Mouse (Mus musculus) embryonic facial prominence, embryonic 13.5 days (tissue): Measurements from ENCODE around the gene Mark3. TPM values are rescaled to one million over a fixed set of nuclear protein-coding genes. Genes with fewer than 3 reads are reported as not detected.

Experiments
- ATAC-seq: fragments of 200-750 bp; cut with Nextera tagmentation; 2 replicates; pipeline ENCODE4 v1.8.0; 2017; ENCODE audit warnings: low read depth; ENCODE audit not compliant: insufficient number of reproducible peaks, insufficient read depth, low FRiP score, low TSS enrichment
- H3K27ac ChIP-seq: fragments of 300-500 bp; sonication (generic); 2 replicates; pipeline ENCODE4 v1.5.1; 2015; ENCODE audit warnings: moderate library complexity, mild to moderate bottlenecking, inconsistent platforms
- H3K27me3 ChIP-seq: fragments of 300-500 bp; sonication (generic); 2 replicates; pipeline ENCODE4 v1.6.1; 2015; ENCODE audit warnings: mild to moderate bottlenecking, inconsistent platforms
- H3K36me3 ChIP-seq: fragments of 300-500 bp; sonication (generic); 2 replicates; pipeline ENCODE4 v1.6.1; 2015; ENCODE audit warnings: mild to moderate bottlenecking, inconsistent platforms
- H3K4me1 ChIP-seq: fragments of 300-500 bp; sonication (generic); 2 replicates; pipeline ENCODE4 v1.6.1; 2015; ENCODE audit warnings: inconsistent platforms
- H3K4me2 ChIP-seq: fragments of 300-500 bp; sonication (generic); 2 replicates; pipeline ENCODE4 v1.6.1; 2015; ENCODE audit warnings: moderate library complexity, mild to moderate bottlenecking, inconsistent platforms
- H3K4me3 ChIP-seq: fragments of 300-500 bp; sonication (generic); 2 replicates; pipeline ENCODE4 v1.5.1; 2015; ENCODE audit warnings: mild to moderate bottlenecking, inconsistent platforms
- H3K9ac ChIP-seq: fragments of 300-500 bp; sonication (generic); 2 replicates; pipeline ENCODE4 v1.6.1; 2015; ENCODE audit warnings: mild to moderate bottlenecking, inconsistent platforms
- H3K9me3 ChIP-seq: fragments of 300-500 bp; sonication (generic); 2 replicates; pipeline ENCODE4 v1.6.1; 2016; ENCODE audit warnings: inconsistent platforms
- WGBS: fragments of 180-500 bp; shearing (Covaris S2); methylation state at CpG from one replicate; pipeline ENCODE4 v1.1.7; 2015; ENCODE audit warnings: mixed read lengths; 5-methylcytosine and 5-hydroxymethylcytosine counted together
- polyA plus RNA-seq: library from polyadenylated mRNA; unstranded; fragments of >200 nt; fragmentation: Nextera tagmentation; extraction: Ambion mirVana; gene quantifications from 2 replicates; pipeline ENCODE4 v1.2.1, GENCODE M21; 2015

The Mark3 gene
- polyA plus RNA-seq, 1 experiment from 2014 or later: 52.0 TPM

DNA sequence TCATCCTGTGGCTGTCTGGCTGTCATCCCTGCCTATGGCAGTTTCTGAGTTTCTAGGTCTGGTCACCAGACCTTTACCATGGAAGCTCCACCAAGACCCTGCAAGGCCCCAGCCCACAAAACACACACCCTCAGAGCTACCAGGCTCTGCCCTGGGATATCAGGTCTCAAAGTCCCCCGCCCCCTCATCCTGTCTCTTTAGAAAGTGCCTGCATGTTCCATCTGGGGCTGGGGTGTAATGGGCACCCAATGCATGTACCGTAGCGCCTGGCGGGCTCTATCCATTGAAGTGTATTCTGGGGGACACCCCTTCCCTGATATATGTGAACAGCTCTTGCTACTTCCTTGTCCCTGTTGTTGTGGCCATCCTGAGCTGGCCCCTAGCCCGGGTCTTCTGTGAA is 118.6 kb downstream of the Mark3 start:
- Histone ChIP-seq H3K9ac (no peak overlapping the region), H3K4me3 (no peak overlapping the region), H3K27ac (peak overlapping the region; percentile 64; the same call in 1 of the 2 replicates), H3K4me2 (no peak overlapping the region), H3K27me3 (no peaks in the 10 kb centered on the region), H3K36me3 (no peaks in the 10 kb centered on the region), H3K4me1 (peaks cover 39% of the 10 kb centered on the region), H3K9me3 (no peaks in the 10 kb centered on the region)
- no peak for ATAC-seq
- WGBS: 83% methylated on average over 5 of the region's 5 CpGs

DNA sequence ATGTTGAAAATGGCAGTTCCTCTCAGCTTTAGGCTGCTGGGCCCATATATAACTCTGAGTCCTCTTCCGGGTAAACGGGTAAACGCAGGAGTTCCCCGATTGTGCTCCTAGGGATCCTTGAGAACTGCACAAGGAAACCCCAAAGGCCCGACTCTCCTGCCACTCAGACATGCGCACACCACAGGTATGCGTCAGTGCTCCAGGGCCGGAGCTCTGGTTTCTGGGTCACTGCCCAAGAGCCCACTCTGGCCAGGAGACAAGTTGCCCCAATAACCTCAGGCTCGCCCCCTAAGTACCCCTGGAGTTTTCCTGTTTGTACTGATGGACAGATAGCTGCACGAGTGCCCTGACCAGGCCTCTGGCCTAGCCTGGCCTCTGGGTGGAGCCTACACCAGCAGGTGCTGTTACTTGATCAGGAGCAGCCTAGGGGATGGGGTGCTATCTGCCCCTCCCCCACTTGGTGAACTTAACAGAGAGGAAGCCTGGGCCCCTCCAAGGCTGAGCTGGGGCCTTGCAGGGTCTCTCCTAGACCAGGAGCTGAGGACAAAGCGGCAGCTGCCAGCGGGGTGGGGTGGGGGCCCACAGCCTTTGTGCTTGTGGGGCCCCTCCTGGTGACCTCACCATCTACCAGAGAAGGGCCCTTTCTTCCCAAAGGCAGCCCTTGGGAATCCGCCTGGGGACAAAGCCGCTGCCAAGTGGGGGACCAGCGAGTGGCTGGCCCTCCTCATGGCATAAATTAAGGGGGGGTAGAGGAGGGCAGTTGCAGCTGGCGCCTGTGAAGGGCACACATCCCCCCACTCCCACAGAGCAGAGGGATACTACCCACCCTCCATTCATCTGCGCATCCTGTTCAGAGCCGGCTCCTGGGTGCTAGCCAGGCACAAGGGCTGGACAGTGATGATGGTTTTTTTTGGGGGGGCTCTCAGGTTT is 119.3 kb downstream of the Mark3 start:
- peak overlapping the region; percentile 39 for H3K4me2 ChIP-seq
- peaks cover 38% of the 10 kb centered on the region for H3K4me1 ChIP-seq
- H3K9me3 ChIP-seq: no peaks in the 10 kb centered on the region
- H3K27me3 ChIP-seq: no peaks in the 10 kb centered on the region
- no peak overlapping the region for H3K4me3 ChIP-seq
- no peaks in the 10 kb centered on the region for H3K36me3 ChIP-seq
- peak overlapping the region; percentile 55; the same call in 1 of the 2 replicates for H3K9ac ChIP-seq
- WGBS: 33% methylated on average over 18 of the region's 18 CpGs
- peak overlapping the region; percentile 64 for H3K27ac ChIP-seq
- ATAC-seq: peak; percentile 60

DNA sequence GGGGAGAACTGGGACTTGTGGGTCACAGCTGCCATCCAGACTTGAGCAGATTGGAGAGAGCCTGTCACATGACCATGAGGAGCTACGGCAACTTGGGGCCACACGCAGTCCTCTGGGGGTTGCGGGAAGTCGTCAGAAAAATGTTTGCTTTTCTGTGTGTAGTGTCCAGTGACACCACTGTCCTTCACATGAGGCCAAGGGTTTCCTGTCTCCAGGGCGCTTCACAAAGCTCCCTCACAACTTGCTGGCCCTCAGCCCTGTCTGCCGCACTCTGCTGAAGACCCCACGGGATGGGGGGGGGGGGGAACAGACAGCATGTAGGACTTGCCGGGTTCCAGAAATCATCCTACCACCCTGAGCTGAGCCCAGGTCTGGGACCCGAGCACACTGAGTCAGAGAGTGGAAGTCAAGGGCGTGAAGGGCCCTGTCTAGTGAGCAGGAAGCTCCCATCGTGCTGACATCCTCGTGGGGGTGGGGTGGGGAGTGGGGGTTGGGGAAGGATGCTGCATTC is 120.0 kb downstream of the Mark3 start:
- ATAC-seq: peak; percentile 20; the same call in 1 of the 2 replicates
- H3K36me3 ChIP-seq: no peaks in the 10 kb centered on the region
- H3K4me2 ChIP-seq: peak overlapping the region; percentile 39
- H3K27ac ChIP-seq: peak overlapping the region; percentile 64; the same call in 1 of the 2 replicates
- no peaks in the 10 kb centered on the region for H3K9me3 ChIP-seq
- no peak overlapping the region for H3K4me3 ChIP-seq
- 0 out of 2 replicates have a peak overlapping the region, but pooled peaks have one; percentile 21 for H3K9ac ChIP-seq
- H3K27me3 ChIP-seq: no peaks in the 10 kb centered on the region
- H3K4me1 ChIP-seq: peaks cover 38% of the 10 kb centered on the region
- WGBS: 15% methylated on average over 12 of the region's 12 CpGs

DNA sequence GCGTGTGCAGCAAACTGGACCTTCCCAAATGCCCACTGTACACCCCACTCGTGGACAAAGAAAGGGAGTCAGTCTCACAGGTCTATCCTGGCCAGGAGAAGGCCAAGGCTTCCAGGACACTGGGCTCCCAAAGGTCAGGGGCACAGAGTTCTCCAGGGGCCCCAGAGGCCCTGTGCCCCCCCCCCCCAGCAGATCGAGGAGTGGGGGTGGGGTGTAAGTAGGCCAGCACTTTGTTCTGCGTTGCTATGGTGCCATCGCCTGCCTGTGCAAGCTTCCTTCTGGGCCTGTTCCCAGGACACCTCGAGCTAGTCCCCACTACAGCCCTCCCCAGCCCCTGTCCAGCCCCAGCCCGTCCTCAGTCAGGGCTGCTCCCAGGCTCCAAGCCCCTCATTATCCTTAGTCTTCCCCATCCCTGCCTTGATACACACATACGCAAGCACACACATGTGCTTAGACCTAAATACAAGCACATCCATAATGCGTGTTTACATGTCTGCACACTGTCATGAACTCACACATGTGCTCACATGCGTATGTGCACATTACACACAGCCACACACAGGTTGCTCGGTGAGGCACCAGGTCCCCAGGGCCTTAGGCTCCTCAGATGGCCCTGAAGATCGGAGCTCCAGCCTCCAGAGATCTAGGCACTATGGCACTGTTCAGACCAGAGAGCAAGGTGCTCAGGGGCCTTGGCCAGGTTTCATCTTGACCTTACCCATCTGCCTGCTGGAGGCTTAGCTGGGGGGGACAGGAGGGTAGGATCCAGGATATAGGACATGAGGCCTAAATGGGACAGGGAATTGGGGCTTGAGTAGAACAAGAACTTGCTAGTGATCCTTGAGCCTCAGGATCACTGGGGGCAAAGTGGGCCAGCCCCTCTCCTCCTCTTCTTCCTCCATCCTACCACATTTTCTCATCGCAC is 120.8 kb downstream of the Mark3 start:
- Histone ChIP-seq H3K4me1 (peaks cover 38% of the 10 kb centered on the region), H3K9ac (no peak overlapping the region), H3K27me3 (no peaks in the 10 kb centered on the region), H3K36me3 (no peaks in the 10 kb centered on the region), H3K9me3 (no peaks in the 10 kb centered on the region), H3K4me3 (no peak overlapping the region), H3K27ac (0 out of 2 replicates have a peak overlapping the region, but pooled peaks have one; percentile 64), H3K4me2 (no peak overlapping the region; the same call in 1 of the 2 replicates)
- 55% methylated on average over 13 of the region's 13 CpGs for WGBS
- ATAC-seq: no peak

DNA sequence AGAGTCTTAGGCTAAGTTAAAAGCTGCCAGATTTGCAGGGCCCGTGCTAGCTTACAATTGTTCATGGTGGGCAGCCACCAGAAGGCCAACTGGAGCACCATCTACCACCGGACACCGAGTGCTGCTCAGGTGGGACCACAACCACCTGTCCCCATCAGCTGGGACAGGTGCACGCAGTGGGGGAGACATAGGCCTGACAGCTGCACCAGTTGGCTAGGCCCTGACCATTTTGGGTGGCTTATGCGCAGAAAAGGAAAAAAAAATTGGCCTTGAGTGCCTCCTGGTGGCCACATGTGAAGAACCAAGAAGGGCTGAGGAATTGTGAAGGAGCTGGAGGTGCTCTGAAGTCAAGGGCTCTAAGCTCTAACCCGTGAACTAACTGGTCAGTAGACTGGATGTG is 121.9 kb downstream of the Mark3 start:
- Histone ChIP-seq H3K9ac (no peak overlapping the region), H3K27me3 (no peaks in the 10 kb centered on the region), H3K4me2 (no peak overlapping the region), H3K4me1 (peaks cover 38% of the 10 kb centered on the region), H3K4me3 (no peak overlapping the region), H3K9me3 (no peaks in the 10 kb centered on the region), H3K36me3 (no peaks in the 10 kb centered on the region), H3K27ac (no peak overlapping the region)
- ATAC-seq: no peak
- WGBS: 35% methylated on average over 6 of the region's 6 CpGs

DNA sequence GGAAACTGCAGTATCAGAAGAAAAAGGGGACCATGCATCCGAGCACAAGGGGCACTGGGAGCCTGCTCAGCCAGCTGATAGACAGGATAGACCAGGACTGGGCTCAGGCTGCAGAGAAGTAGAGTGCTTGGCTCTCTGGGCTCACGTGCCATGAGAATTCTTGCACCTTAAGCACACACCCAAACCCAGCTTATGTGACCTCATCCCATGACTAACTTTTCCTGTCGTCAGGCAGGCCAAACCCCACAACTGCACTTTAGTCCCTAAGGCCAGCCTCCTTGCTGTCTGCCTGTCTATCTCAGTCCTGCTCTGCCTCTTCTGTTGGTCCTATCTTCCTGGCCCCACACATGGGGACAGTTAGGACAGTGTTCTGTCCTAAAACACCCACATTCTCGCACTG is 123.4 kb downstream of the Mark3 start:
- Histone ChIP-seq H3K9me3 (no peaks in the 10 kb centered on the region), H3K27me3 (no peaks in the 10 kb centered on the region), H3K4me3 (no peak overlapping the region), H3K27ac (no peak overlapping the region), H3K36me3 (no peaks in the 10 kb centered on the region), H3K4me2 (no peak overlapping the region), H3K4me1 (peaks cover 34% of the 10 kb centered on the region), H3K9ac (no peak overlapping the region)
- no peak for ATAC-seq
- WGBS: 62% methylated on average over 4 of the region's 4 CpGs

DNA sequence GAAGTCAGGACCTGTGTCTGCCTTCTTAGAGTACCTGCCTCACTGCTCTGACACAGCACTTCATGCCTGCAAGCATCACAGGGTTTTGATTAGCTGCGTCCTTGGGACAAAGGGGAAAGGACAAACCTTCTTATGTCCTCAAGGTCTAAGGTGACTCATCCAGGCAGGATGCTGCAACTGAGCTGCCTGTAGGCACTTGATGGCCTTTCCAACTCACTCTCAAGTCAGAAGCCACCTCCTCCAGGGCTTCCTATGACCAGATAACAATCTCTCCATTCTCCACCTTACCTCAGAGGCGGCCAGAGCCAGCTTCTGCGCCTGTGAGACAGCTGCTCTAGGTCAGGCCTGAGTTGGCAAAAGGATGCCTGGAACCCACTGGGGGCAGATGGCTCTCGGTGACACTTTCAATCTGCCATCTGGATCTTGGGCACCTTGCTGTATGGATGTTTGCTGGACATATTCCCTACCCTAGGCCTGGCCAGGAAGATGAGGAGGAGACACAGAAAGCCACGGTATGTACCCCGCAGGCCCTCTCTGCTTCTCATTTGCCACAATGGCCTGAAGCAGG is 124.1 kb downstream of the Mark3 start:
- Histone ChIP-seq H3K36me3 (no peaks in the 10 kb centered on the region), H3K9ac (peak overlapping the region; percentile 11), H3K27ac (no peak overlapping the region), H3K9me3 (no peaks in the 10 kb centered on the region), H3K4me2 (no peak overlapping the region), H3K27me3 (no peaks in the 10 kb centered on the region), H3K4me3 (no peak overlapping the region), H3K4me1 (peaks cover 27% of the 10 kb centered on the region)
- no peak for ATAC-seq
- 69% methylated on average over 6 of the region's 6 CpGs for WGBS

DNA sequence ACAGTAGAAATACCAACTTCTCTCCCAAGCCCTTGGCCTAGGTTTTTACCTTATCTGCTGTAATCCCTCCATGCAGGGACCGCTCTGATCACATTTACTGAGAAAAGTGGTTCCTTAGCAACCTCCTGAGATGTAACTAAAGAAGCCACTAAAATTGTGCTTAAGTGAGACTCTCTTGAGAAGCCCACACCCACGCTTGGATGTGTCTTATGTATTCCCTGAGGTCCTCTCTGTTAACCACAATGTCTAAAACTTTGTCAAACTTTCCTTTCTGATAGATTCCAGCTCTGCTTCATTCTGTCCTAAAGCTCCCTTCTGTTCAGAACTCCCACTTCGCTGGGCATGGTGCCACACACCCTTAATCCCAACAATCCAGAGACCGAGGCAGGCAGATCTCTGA is 125.2 kb downstream of the Mark3 start:
- no peaks in the 10 kb centered on the region for H3K9me3 ChIP-seq
- ATAC-seq: no peak
- peaks cover 19% of the 10 kb centered on the region for H3K4me1 ChIP-seq
- WGBS: 64% methylated on average over 4 of the region's 4 CpGs
- H3K27me3 ChIP-seq: no peaks in the 10 kb centered on the region
- H3K9ac ChIP-seq: no peak overlapping the region
- no peak overlapping the region for H3K4me3 ChIP-seq
- no peak overlapping the region for H3K27ac ChIP-seq
- H3K4me2 ChIP-seq: no peak overlapping the region
- H3K36me3 ChIP-seq: no peaks in the 10 kb centered on the region

DNA sequence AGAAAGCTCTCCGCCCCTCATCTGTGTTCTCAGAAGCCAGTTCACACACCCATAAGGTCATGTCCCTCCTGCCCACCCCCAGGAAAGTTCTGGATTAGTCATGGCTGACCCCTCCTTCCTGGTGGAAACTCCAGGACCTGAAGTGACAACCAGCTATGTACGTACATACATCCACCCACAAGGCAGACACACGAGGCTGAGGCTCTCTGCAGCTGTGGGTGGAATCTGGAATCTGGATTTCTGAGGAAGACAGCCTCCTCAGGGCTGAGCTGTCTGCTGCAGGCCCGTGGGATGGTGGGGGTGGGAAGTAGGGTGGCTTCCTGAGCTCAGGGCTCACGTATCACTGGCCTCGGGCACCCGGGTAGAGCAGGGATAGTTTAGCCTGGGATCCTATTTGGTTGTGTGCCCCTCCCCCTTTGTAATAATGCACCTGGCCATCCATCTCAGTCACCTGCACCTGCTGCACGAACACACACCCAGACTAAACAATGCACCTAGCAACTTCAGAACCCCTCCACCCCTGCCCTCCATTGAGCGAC is 126.7 kb downstream of the Mark3 start:
- Histone ChIP-seq H3K4me1 (peaks cover 20% of the 10 kb centered on the region), H3K36me3 (no peaks in the 10 kb centered on the region; the same call in 1 of the 2 replicates), H3K27me3 (no peaks in the 10 kb centered on the region), H3K4me2 (no peak overlapping the region), H3K9ac (no peak overlapping the region), H3K9me3 (no peaks in the 10 kb centered on the region), H3K4me3 (no peak overlapping the region), H3K27ac (no peak overlapping the region)
- WGBS: 51% methylated on average over 9 of the region's 9 CpGs
- ATAC-seq: no peak

DNA sequence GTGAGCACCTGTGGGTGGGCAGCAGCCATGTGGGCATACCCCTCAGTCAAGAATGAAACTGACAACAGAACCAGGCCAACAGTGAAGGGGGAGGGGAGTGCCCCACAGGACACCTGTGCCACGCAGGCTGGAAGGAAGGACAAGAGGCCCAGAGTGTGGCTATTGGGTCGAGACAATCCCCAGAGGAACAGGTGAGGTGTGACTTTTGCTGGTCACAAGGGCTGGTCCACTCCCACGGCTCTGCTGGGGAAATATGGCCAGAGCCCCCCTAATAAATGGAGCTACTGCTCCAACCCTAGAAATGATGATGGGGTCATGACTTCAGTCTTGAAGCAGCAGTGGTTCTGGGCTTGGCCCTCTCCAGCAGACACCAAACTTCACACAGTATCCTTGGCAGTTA is 129.0 kb downstream of the Mark3 start:
- Histone ChIP-seq H3K4me3 (no peak overlapping the region), H3K4me2 (no peak overlapping the region), H3K9ac (no peak overlapping the region), H3K36me3 (peaks cover 12% of the 10 kb centered on the region), H3K9me3 (no peaks in the 10 kb centered on the region), H3K27me3 (no peaks in the 10 kb centered on the region), H3K27ac (no peak overlapping the region), H3K4me1 (peaks cover 22% of the 10 kb centered on the region)
- WGBS: 75% methylated on average over 3 of the region's 3 CpGs
- no peak for ATAC-seq

DNA sequence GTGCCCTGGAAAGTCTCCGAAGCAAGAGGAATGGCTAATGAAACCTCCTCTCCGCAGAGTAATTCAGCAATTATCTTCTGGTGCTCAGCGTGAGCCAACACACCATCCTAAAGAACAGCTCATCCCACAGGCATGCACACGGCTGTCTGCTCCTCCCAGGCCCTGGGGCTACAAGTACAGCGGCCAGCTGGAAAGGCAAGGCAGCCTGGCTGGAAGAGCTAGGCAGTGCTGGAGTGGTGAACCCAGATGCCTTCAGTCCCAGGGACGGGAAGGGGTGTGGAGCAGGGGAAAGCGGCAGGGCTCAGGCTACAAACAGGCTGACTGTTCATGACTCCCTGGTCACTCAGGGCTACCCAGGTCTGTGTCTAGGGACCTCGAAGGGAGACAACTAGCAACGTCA is 130.3 kb downstream of the Mark3 start:
- H3K4me1 ChIP-seq: peaks cover 22% of the 10 kb centered on the region
- no peaks in the 10 kb centered on the region for H3K9me3 ChIP-seq
- H3K27ac ChIP-seq: peak overlapping the region; percentile 75
- WGBS: 18% methylated on average over 9 of the region's 9 CpGs
- no peak overlapping the region for H3K4me3 ChIP-seq
- H3K4me2 ChIP-seq: peak overlapping the region; percentile 26; the same call in 1 of the 2 replicates
- peaks cover 24% of the 10 kb centered on the region for H3K36me3 ChIP-seq
- ATAC-seq: no peak; the same call in 1 of the 2 replicates
- H3K9ac ChIP-seq: 0 out of 2 replicates have a peak overlapping the region, but pooled peaks have one; percentile 7
- H3K27me3 ChIP-seq: no peaks in the 10 kb centered on the region
